Mouse (Mus musculus) myocyte (in vitro differentiated cells): ENCODE measurements at regions not wholly inside any gene's neighbourhood (a gene's known extent, or its start where the extent isn't known, plus 50 kb on each side); places are given as distances from the start of the nearest gene placed in this dataset.

Experiments used
- H3K27me3 ChIP-seq: one replicate; pipeline ENCODE4 v1.6.1; 2011; ENCODE audit not compliant: control insufficient read depth, insufficient read depth, insufficient read length
- H3K36me3 ChIP-seq: one replicate; pipeline ENCODE4 v1.6.1; 2011; ENCODE audit not compliant: control insufficient read depth, insufficient read depth
- H3K4me2 ChIP-seq: one replicate; pipeline ENCODE4 v1.6.1; 2011; ENCODE audit warnings: low read depth, control low read depth
- H3K4me3 ChIP-seq: one replicate; pipeline ENCODE4 v1.5.1; 2011; ENCODE audit warnings: mild to moderate bottlenecking, control low read depth, moderate library complexity
- H3K79me2 ChIP-seq: one replicate; pipeline ENCODE4 v1.6.1; 2011; ENCODE audit not compliant: control insufficient read depth, insufficient read depth
- H3ac ChIP-seq: one replicate; pipeline ENCODE4 v1.6.1; 2011; ENCODE audit not compliant: control insufficient read depth, insufficient read length
- CEBPB ChIP-seq: IDR thresholded peaks from 2 replicates; pipeline ENCODE4 v1.6.1; 2011; ENCODE audit warnings: mild to moderate bottlenecking, moderate library complexity; ENCODE audit not compliant: poor library complexity, insufficient read depth, severe bottlenecking
- E2F4 ChIP-seq: IDR thresholded peaks from one replicate; pipeline ENCODE4 v1.6.1; 2011; ENCODE audit warnings: mild to moderate bottlenecking, control low read depth, moderate library complexity; ENCODE audit not compliant: insufficient read depth
- MAX ChIP-seq: IDR thresholded peaks from one replicate; pipeline ENCODE4 v1.6.1; 2011; ENCODE audit warnings: low read depth, mild to moderate bottlenecking, control low read depth
- MYOD1 ChIP-seq, 3 experiments: IDR thresholded peaks; one replicate each; pipeline ENCODE4 v1.6.1; 2011; ENCODE audit warnings: control low read depth in 2 of 3, low read depth in 2 of 3, mild to moderate bottlenecking in 2 of 3, moderate library complexity in 1 of 3; ENCODE audit not compliant: insufficient read length in 2 of 3, control insufficient read depth in 1 of 3
- MYOG ChIP-seq, 3 experiments: IDR thresholded peaks; one replicate each; pipeline ENCODE4 v1.6.1; 2011; ENCODE audit warnings: control low read depth in 2 of 3, low read depth in 2 of 3, mild to moderate bottlenecking in 2 of 3; ENCODE audit not compliant: insufficient read length in 2 of 3, control insufficient read depth in 1 of 3, insufficient read depth in 1 of 3
- POLR2A ChIP-seq: IDR thresholded peaks from one replicate; pipeline ENCODE4 v1.6.1; 2011; ENCODE audit warnings: low read depth, mild to moderate bottlenecking, control low read depth, moderate library complexity; ENCODE audit not compliant: insufficient read length
- POLR2AphosphoS2 ChIP-seq: IDR thresholded peaks from one replicate; pipeline ENCODE4 v1.6.1; 2011; ENCODE audit warnings: low read depth, control low read depth; ENCODE audit not compliant: insufficient read length
- REST ChIP-seq: IDR thresholded peaks from one replicate; pipeline ENCODE4 v1.6.1; 2011; ENCODE audit warnings: mild to moderate bottlenecking, control low read depth, moderate library complexity; ENCODE audit not compliant: insufficient read depth, insufficient read length
- SRF ChIP-seq: IDR thresholded peaks from one replicate; pipeline ENCODE4 v1.6.1; 2011; ENCODE audit warnings: low read depth; ENCODE audit not compliant: control insufficient read depth, insufficient read length
- TCF12 ChIP-seq: IDR thresholded peaks from one replicate; pipeline ENCODE4 v1.6.1; 2011; ENCODE audit warnings: mild to moderate bottlenecking, control low read depth; ENCODE audit not compliant: poor library complexity, insufficient read depth, severe bottlenecking
- TCF3 ChIP-seq: IDR thresholded peaks from one replicate; pipeline ENCODE4 v1.6.1; 2011; ENCODE audit warnings: low read depth, control low read depth; ENCODE audit not compliant: insufficient read length
- USF1 ChIP-seq: IDR thresholded peaks from one replicate; pipeline ENCODE4 v1.6.1; 2011; ENCODE audit warnings: low read depth, mild to moderate bottlenecking, control low read depth, moderate library complexity

GRCm38 (mm10) chr7:116715234-116716046 lies 211.3 kb downstream of the Nucb2 start:
- H3K79me2 ChIP-seq = no peaks in the 10 kb centered on the region
- H3K4me2 ChIP-seq = no peak overlapping the region
- TF ChIP-seq MYOD1 (IDR thresholded peaks at IDR 0.05; ENCODE audit: control insufficient read depth in 1 of 3, insufficient read length in 2 of 3, low read depth in 2 of 3) = no peak
- no peak for TF ChIP-seq MYOG (IDR thresholded peaks at IDR 0.05; ENCODE audit: control insufficient read depth in 1 of 3, insufficient read depth in 1 of 3, insufficient read length in 2 of 3, low read depth in 2 of 3)
- TF ChIP-seq SRF = no peak
- TF ChIP-seq MAX = no peak
- TF ChIP-seq POLR2AphosphoS2 = no peak
- no peak for TF ChIP-seq POLR2A
- no peak for TF ChIP-seq TCF12
- no peak for TF ChIP-seq E2F4
- TF ChIP-seq CEBPB = no peak
- TF ChIP-seq USF1 = no peak
- no peak for TF ChIP-seq REST
- TF ChIP-seq TCF3 = no peak
- H3ac ChIP-seq = no peak overlapping the region
- H3K36me3 ChIP-seq = no peaks in the 10 kb centered on the region
- H3K27me3 ChIP-seq = no peaks in the 10 kb centered on the region
- H3K4me3 ChIP-seq = no peak overlapping the region

- H3K4me3 ChIP-seq = no peak overlapping the region
- H3K79me2 ChIP-seq = no peaks in the 10 kb centered on the region
- H3K4me2 ChIP-seq = no peak overlapping the region
- H3K36me3 ChIP-seq = no peaks in the 10 kb centered on the region
- H3ac ChIP-seq = no peak overlapping the region
- H3K27me3 ChIP-seq = no peaks in the 10 kb centered on the region
- TF ChIP-seq REST (no peak), TCF12 (no peak), MAX (no peak), TCF3 (no peak), CEBPB (no peak), USF1 (no peak), POLR2AphosphoS2 (no peak), E2F4 (no peak), POLR2A (no peak), SRF (no peak), MYOD1 (IDR thresholded peaks at IDR 0.05; ENCODE audit: control insufficient read depth in 1 of 3, insufficient read length in 2 of 3, low read depth in 2 of 3) (no peak), MYOG (IDR thresholded peaks at IDR 0.05; ENCODE audit: control insufficient read depth in 1 of 3, insufficient read depth in 1 of 3, insufficient read length in 2 of 3, low read depth in 2 of 3) (no peak)
Observed at GRCm38 (mm10) chr7:116728379-116728778, 224.2 kb downstream of the Nucb2 start.

GRCm38 (mm10) chr7:116729795-116730194 lies 225.6 kb downstream of the Nucb2 start:
- H3K4me3 ChIP-seq = no peak overlapping the region
- TF ChIP-seq CEBPB (no peak), POLR2AphosphoS2 (no peak), TCF12 (no peak), SRF (no peak), REST (no peak), MYOG (IDR thresholded peaks at IDR 0.05; ENCODE audit: control insufficient read depth in 1 of 3, insufficient read depth in 1 of 3, insufficient read length in 2 of 3, low read depth in 2 of 3) (no peak), POLR2A (no peak)
- H3K79me2 ChIP-seq = no peaks in the 10 kb centered on the region
- no peak overlapping the region for H3ac ChIP-seq
- no peak overlapping the region for H3K4me2 ChIP-seq
- H3K36me3 ChIP-seq = no peaks in the 10 kb centered on the region
- no peaks in the 10 kb centered on the region for H3K27me3 ChIP-seq

GRCm38 (mm10) chr7:116735676-116736075 lies 231.5 kb downstream of the Nucb2 start:
- H3ac ChIP-seq = no peak overlapping the region
- no peak overlapping the region for H3K4me3 ChIP-seq
- TF ChIP-seq TCF12 = no peak
- no peak for TF ChIP-seq REST
- no peak for TF ChIP-seq POLR2AphosphoS2
- no peak for TF ChIP-seq MAX
- TF ChIP-seq USF1 = no peak
- TF ChIP-seq SRF = no peak
- no peaks in the 10 kb centered on the region for H3K79me2 ChIP-seq
- no peaks in the 10 kb centered on the region for H3K27me3 ChIP-seq
- H3K4me2 ChIP-seq = no peak overlapping the region
- H3K36me3 ChIP-seq = no peaks in the 10 kb centered on the region

GRCm38 (mm10) chr7:116736333-116736732 lies 232.2 kb downstream of the Nucb2 start:
- TF ChIP-seq MYOD1 (IDR thresholded peaks at IDR 0.05; ENCODE audit: control insufficient read depth in 1 of 3, insufficient read length in 2 of 3, low read depth in 2 of 3) = no peak
- TF ChIP-seq TCF12 = no peak
- TF ChIP-seq POLR2A = no peak
- TF ChIP-seq TCF3 = no peak
- TF ChIP-seq SRF = no peak

More at GRCm38 (mm10) chr7:116736333-116736732, 232.2 kb downstream of the Nucb2 start:
- no peaks in the 10 kb centered on the region for H3K79me2 ChIP-seq
- H3ac ChIP-seq = no peak overlapping the region
- H3K27me3 ChIP-seq = no peaks in the 10 kb centered on the region
- no peak overlapping the region for H3K4me2 ChIP-seq
- no peak overlapping the region for H3K4me3 ChIP-seq
- H3K36me3 ChIP-seq = no peaks in the 10 kb centered on the region
